Mouse (Mus musculus): Measurements from ENCODE around the gene Ezr. TPM values are rescaled to one million over a fixed set of nuclear protein-coding genes. Genes with fewer than 3 reads are reported as not detected.
A peak's percentile ranks its signal among the peaks of the same experiment; 100 is the strongest.

Ezr gene
- 10 to 100 TPM; 37.3 to 59.3 (median 44.4) TPM for total RNA-seq (2022)

GRCm38 (mm10) chr17:6782611-6783005 lies at the start of gene Ezr:
Gene Ezr (minus strand): TSS chr17:6782784.
- DNase-seq (ENCODE audit: low spot score in 2 of 2): peak; percentile 48 to 58

GRCm38 (mm10) chr17:6830004-6830592 lies 47.5 kb upstream of the Ezr start:
- no peak for DNase-seq (ENCODE audit: low spot score in 2 of 2)

GRCm38 (mm10) chr17:6828531-6829150 lies 46.1 kb upstream of the Ezr start:
- DNase-seq (ENCODE audit: low spot score in 2 of 2): no peak

DNA sequence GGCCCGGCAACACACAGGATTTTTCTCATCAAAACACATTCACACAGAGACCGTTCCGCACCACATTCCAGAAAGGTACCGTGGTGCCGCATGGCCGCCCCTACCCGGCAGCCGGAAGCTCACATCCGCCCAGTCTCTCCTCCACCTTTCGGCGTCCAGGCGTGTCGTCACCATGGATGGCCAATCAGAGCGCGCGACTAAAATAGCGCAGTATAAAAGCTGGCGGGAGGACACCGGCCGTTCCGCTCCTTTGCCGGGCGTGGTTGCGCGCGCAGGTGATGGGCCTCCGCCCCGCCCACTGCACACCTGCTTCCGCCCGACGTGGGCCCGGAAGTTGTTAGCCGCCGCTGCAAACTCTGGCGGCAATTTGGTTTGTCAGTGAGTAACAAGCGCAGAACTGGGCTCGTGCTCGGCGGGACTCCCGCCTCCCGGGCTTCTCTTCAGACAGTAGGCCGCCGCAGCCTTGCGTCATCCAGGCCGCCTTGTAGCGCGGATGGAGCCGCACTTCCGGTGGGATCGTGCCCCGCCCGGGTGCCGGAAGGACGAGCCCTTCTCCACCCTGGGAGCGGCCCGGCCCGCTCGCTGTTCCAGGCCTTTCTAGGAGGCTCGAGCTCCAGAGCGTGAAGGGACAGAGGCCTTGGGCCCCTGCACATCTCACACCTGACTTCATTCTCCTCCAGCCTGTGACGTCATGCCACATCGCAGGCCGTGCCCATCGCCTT lies 45.3 kb upstream of the Ezr start:
- DNase-seq (ENCODE audit: low spot score in 2 of 2): peak; percentile 87 to 90

DNA sequence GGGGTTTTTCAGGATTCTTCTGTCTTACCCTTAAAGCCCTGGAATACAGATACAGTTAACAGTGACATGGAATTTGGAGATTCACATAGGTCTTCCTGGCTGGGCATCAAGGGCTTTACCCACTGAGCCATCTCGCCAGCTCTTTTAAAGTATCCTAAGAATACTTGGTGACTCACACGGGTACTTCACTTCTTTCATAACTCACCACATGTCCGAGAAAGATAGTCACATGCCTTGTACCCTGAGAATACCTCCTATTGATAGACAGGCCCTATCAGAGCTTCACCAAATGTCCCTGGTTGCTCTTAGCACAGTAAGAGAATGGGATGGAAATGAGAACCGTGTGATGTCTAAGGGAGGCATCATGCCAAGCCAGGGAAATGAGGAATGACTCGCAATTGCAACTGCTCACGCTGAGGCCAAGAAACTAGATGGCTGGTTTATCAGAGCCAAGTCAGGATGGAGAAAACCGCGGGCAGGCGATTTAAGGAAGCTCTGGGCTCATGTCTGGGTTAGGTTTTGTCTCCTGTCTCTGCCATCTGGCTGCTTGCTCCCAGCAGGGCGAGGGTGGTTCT lies 44.7 kb upstream of the Ezr start:
- peak in 1 of 2 experiments; percentile 43 for DNase-seq (ENCODE audit: low spot score in 2 of 2)

DNA sequence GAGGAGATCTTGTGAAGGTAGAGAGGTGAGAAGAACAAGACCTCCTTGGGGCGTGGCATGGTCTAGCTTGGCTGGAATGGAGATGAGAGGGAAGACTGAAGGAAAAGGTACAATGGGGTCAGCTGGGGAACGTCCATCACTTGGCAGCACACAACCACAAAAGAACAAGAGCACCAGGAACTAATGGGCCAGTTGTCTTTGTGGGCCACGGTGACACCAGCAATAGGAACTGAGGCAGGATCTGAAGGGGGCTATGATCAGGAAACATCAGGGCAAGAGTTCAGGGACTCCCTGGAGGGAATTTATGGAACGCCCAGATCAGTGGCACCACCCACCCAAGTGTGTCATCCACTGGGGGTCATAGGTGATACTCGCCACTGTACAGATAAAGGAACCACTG lies 34.2 kb upstream of the Ezr start:
- DNase-seq (ENCODE audit: low spot score in 2 of 2): no peak

DNA sequence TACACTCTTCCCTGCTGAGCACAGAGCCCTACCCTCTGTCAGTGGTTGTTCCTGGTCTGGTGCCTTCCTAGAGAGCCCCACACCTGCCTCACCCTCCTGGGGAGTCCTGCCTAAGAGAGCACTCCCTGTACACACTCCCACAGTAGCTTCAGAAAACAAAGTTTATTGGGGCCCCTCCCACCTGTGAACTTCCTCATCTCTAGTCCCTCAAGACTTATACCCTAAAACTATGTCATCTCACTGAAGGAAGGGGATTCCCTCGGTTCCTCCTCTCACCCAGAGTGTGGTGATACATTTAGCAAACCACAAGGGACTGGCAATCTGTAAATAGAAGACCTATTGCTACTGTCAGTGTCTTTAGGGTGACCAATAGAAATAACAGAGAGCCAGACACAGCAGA lies 33.6 kb upstream of the Ezr start:
- no peak for DNase-seq (ENCODE audit: low spot score in 2 of 2)

DNA sequence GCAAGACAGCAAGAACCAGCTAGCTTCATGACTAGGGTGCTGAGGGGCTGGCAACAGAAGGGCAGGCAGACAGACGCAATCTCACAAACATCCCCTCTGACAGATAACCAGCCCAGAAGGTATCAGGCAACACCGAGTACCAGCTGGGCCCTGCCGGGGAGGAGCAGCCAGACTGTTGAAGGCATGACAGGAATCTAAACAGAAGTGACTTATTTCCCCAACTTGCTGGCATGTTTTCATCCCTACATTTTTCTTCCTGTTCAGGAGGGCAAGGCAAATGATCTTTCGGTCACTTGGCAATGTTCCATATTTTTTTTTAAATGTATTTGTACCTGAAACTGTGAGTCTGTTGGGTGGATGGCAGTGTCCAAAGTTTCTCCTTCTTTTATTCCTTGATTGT lies 32.1 kb upstream of the Ezr start:
- DNase-seq (ENCODE audit: low spot score in 2 of 2): no peak

DNA sequence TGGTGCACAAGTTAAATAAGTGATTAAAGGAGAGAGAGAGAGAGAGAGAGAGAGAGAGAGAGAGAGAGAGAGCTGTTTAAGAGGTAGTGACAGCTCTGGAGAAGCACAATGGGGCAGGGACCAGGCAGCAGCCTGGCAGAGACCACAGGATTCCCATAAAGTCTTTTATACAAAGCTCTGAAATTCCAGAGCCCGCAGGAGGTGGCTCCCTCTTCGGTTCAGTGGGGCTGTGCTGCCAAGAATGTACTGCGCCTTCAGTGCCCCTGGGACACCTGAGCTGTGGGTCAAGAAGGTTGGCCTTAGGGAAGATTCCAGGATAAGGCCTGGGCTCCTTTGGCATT lies 30.2 kb upstream of the Ezr start:
- DNase-seq (ENCODE audit: low spot score in 2 of 2): no peak

GRCm38 (mm10) chr17:6811931-6812850 lies 29.6 kb upstream of the Ezr start:
- DNase-seq (ENCODE audit: low spot score in 2 of 2): no peak

- no peak for DNase-seq (ENCODE audit: low spot score in 2 of 2)
Observed at GRCm38 (mm10) chr17:6809331-6809730, 26.7 kb upstream of the Ezr start.

- DNase-seq (ENCODE audit: low spot score in 2 of 2): peak in 1 of 2 experiments; percentile 18
Observed at GRCm38 (mm10) chr17:6808521-6809165, 26.1 kb upstream of the Ezr start.

GRCm38 (mm10) chr17:6807827-6808520 lies 25.4 kb upstream of the Ezr start:
- no peak for DNase-seq (ENCODE audit: low spot score in 2 of 2)

DNA sequence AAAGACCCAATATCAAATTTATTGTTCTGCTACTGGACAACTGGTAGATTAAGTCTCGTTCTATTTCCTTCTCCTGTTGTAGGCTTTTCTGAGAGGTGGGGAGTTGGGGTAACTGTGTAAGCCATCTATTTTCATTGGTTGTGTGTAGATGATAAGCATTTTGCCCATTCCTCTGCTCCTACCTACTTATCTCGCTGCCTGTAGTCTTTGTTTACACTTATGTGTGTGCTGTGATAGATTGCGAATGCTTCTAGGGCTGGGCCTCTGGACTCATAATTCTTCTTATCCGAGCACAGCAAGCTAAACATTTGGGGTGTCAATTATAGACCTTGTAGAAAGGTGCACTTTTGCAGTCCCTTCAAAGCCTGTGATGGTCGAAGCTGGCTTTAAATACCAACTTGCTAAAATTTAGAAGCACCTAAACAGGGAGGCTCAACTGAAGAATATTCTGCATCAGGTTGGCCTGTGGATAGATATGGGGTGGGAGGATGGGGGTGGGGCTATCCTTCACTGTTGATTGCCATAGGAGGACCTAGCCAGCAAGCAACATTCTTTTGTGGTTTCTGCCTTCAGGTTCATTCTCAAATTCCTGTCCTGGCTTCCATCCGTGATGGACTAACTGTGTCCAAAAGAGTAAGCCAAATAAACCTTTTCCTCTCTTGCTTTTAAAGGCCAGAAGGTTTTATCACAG lies 22.4 kb upstream of the Ezr start:
- no peak for DNase-seq (ENCODE audit: low spot score in 2 of 2)

- DNase-seq (ENCODE audit: low spot score in 2 of 2): no peak
Observed at GRCm38 (mm10) chr17:6804111-6804510, 21.5 kb upstream of the Ezr start.

GRCm38 (mm10) chr17:6803614-6804013 lies 21.0 kb upstream of the Ezr start:
- DNase-seq (ENCODE audit: low spot score in 2 of 2): no peak

DNA sequence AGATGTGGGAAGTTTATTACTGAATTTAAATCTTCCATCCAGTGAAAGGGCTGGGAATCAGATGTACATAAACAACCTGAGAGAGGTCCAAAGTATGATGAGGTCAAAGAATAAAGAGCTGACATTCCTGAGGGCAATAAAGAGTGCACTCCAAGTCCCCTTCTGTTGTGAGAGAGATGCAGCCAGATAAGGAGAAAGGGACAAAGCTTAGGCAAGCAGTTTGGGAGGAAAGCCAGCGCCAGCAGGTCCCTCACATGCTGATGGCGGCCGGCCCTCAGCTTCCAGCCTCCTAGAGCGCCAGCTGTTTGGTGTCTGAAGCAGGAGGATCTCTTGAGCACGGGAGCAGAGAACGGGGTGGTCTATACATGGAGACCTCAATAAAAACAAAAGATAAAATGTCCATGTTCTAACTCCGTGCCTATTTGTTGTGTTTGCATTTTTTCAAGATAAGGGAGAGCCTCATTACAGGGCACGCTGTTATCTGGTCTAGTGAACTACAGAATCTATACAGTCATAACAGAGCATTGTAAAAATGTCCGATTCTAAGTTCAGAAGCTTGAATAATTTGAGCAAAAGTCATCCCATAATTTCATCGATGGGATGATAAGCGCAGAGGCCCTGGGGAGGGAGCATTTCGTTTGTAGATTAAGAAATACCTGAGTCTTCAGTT lies 15.9 kb upstream of the Ezr start:
- DNase-seq (ENCODE audit: low spot score in 2 of 2): no peak

DNA sequence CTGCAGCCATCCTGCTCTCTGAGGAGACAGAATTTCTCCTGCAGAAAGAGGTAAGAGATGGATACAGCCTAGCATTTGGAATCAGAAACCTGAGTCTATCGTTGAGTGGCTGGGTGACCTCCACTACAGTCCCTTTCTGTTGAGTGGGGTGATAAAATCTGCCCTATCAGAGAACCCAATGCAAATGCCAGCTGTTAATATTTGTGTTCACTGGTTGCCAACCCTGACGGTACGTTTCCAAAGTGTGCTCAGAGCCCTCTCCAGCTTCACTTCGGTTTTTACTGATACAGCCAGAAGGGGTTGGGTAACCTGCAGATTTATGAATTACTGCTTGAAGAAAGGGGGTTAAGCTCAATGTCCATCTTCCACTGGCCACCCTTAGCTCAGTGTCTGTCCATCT lies 14.9 kb upstream of the Ezr start:
- no peak for DNase-seq (ENCODE audit: low spot score in 2 of 2)

GRCm38 (mm10) chr17:6794160-6794751 lies 11.7 kb upstream of the Ezr start:
- DNase-seq (ENCODE audit: low spot score in 2 of 2): no peak
